Mouse (Mus musculus) MEL (cell line): ENCODE data around the gene Helt. TPM values are rescaled to one million over a fixed set of nuclear protein-coding genes. Genes with fewer than 3 reads are reported as not detected.

Experiments
- DNase-seq: peaks from one replicate; pipeline ENCODE4 v3.0.0; 2011; ENCODE audit warnings: low read depth, low spot score
- H3K27ac ChIP-seq: 2 replicates; pipeline ENCODE4 v1.5.1; 2012; ENCODE audit warnings: low read depth, mild to moderate bottlenecking, control low read depth, low read length, moderate library complexity; ENCODE audit not compliant: control insufficient read depth
- H3K27me3 ChIP-seq, 2 experiments: fragments of 150-350 bp in 1 of 2; sonication (generic) in 1 of 2; 2 replicates each; pipeline ENCODE4 v1.6.1; 2012; ENCODE audit warnings: low read length in 2 of 2, mild to moderate bottlenecking in 2 of 2, improper control_type of control experiment in 1 of 2, moderate library complexity in 1 of 2; ENCODE audit not compliant: insufficient read depth in 2 of 2, control insufficient read depth in 1 of 2
- H3K36me3 ChIP-seq, 2 experiments: 2 replicates each; pipeline ENCODE4 v1.6.1; 2012 to 2014; ENCODE audit warnings: low read length in 2 of 2, improper control_type of control experiment in 1 of 2, inconsistent platforms in 1 of 2, mild to moderate bottlenecking in 1 of 2; ENCODE audit not compliant: insufficient read depth in 2 of 2, control insufficient read depth in 1 of 2
- H3K4me1 ChIP-seq, 2 experiments: fragments of 150-350 bp in 1 of 2; sonication (generic) in 1 of 2; 2 replicates each; pipeline ENCODE4 v1.6.1; 2012; ENCODE audit warnings: low read length in 2 of 2, improper control_type of control experiment in 1 of 2, mild to moderate bottlenecking in 1 of 2; ENCODE audit not compliant: insufficient read depth in 2 of 2, control insufficient read depth in 1 of 2
- H3K4me3 ChIP-seq, 2 experiments: fragments of 150-350 bp in 1 of 2; sonication (generic) in 1 of 2; 2 replicates each; pipeline ENCODE4 v1.5.1; 2012; ENCODE audit warnings: low read depth in 2 of 2, low read length in 2 of 2, mild to moderate bottlenecking in 2 of 2, moderate library complexity in 2 of 2, control low read depth in 1 of 2, improper control_type of control experiment in 1 of 2; ENCODE audit not compliant: control insufficient read depth in 1 of 2, insufficient read depth in 1 of 2
- H3K79me2 ChIP-seq: 2 replicates; pipeline ENCODE4 v1.6.1; 2012; ENCODE audit warnings: mild to moderate bottlenecking, low read length, moderate library complexity; ENCODE audit not compliant: control insufficient read depth, poor library complexity, insufficient read depth
- H3K9ac ChIP-seq: 2 replicates; pipeline ENCODE4 v1.6.1; 2012; ENCODE audit warnings: low read depth, mild to moderate bottlenecking, control low read depth, low read length, moderate library complexity; ENCODE audit not compliant: control insufficient read depth, poor library complexity, severe bottlenecking
- H3K9me3 ChIP-seq: fragments of 150-350 bp; sonication (generic); replicated peaks from 2 replicates; pipeline ENCODE4 v1.6.1; 2012; ENCODE audit warnings: mild to moderate bottlenecking, low read length, improper control_type of control experiment, moderate library complexity; ENCODE audit not compliant: insufficient read depth
- BHLHE40 ChIP-seq: IDR thresholded peaks from 2 replicates; pipeline ENCODE4 v1.6.1; 2012; ENCODE audit warnings: low read depth, mild to moderate bottlenecking, inconsistent platforms, low read length, improper control_type of control experiment, borderline replicate concordance
- CHD1 ChIP-seq: IDR thresholded peaks from 2 replicates; pipeline ENCODE4 v1.6.1; 2012; ENCODE audit warnings: low read depth, mild to moderate bottlenecking, inconsistent platforms, low read length, improper control_type of control experiment
- E2F4 ChIP-seq: IDR thresholded peaks from 2 replicates; pipeline ENCODE4 v1.6.1; 2011; ENCODE audit warnings: low read depth, low read length, improper control_type of control experiment, borderline replicate concordance
- GATA1 ChIP-seq: IDR thresholded peaks from 2 replicates; pipeline ENCODE4 v1.6.1; 2011; ENCODE audit warnings: low read depth, low read length, improper control_type of control experiment
- HCFC1 ChIP-seq: IDR thresholded peaks from 2 replicates; pipeline ENCODE4 v1.6.1; 2012; ENCODE audit warnings: low read depth, mild to moderate bottlenecking, inconsistent platforms, low read length, improper control_type of control experiment, moderate library complexity
- MAX ChIP-seq: IDR thresholded peaks from 2 replicates; pipeline ENCODE4 v1.6.1; 2011; ENCODE audit warnings: low read length, improper control_type of control experiment
- MEF2A ChIP-seq: IDR thresholded peaks from 2 replicates; pipeline ENCODE4 v1.6.1; 2014; ENCODE audit warnings: low read depth, mild to moderate bottlenecking, inconsistent platforms, low read length, improper control_type of control experiment; ENCODE audit not compliant: poor library complexity, insufficient replicate concordance, severe bottlenecking; ENCODE audit errors: extremely low read depth
- NELFE ChIP-seq: IDR thresholded peaks from 2 replicates; pipeline ENCODE4 v1.6.1; 2011; ENCODE audit warnings: low read depth, low read length, improper control_type of control experiment
- POLR2A ChIP-seq, 2 experiments: IDR thresholded peaks; 2 replicates each; pipeline ENCODE4 v1.6.1; 2011 to 2012; ENCODE audit warnings: low read length in 2 of 2, mild to moderate bottlenecking in 2 of 2, control low read depth in 1 of 2, improper control_type of control experiment in 1 of 2, low read depth in 1 of 2, moderate library complexity in 1 of 2; ENCODE audit not compliant: control insufficient read depth in 1 of 2, insufficient read depth in 1 of 2, poor library complexity in 1 of 2
- RCOR1 ChIP-seq: IDR thresholded peaks from 2 replicates; pipeline ENCODE4 v1.6.1; 2012; ENCODE audit warnings: low read depth, mild to moderate bottlenecking, inconsistent platforms, low read length, improper control_type of control experiment
- SMC3 ChIP-seq: IDR thresholded peaks from 2 replicates; pipeline ENCODE4 v1.6.1; 2011; ENCODE audit warnings: low read depth, low read length, improper control_type of control experiment
- TAL1 ChIP-seq: IDR thresholded peaks from 2 replicates; pipeline ENCODE4 v1.6.1; 2012; ENCODE audit warnings: mild to moderate bottlenecking, inconsistent platforms, low read length, moderate library complexity, mixed read lengths
- TCF12 ChIP-seq: IDR thresholded peaks from 2 replicates; pipeline ENCODE4 v1.6.1; 2014; ENCODE audit warnings: low read depth, mild to moderate bottlenecking, inconsistent platforms, low read length, improper control_type of control experiment, moderate library complexity
- ZKSCAN1 ChIP-seq: IDR thresholded peaks from 2 replicates; pipeline ENCODE4 v1.6.1; 2012; ENCODE audit warnings: low read depth, mild to moderate bottlenecking, inconsistent platforms, low read length, improper control_type of control experiment, moderate library complexity
- ZMIZ1 ChIP-seq: IDR thresholded peaks from 2 replicates; pipeline ENCODE4 v1.6.1; 2012; ENCODE audit warnings: low read depth, mild to moderate bottlenecking, inconsistent platforms, low read length, improper control_type of control experiment, moderate library complexity
- polyA plus RNA-seq, 2 experiments: library from polyadenylated mRNA; stranded (reverse) in 1 of 2; unstranded in 1 of 2; fragments of >175 nt in 1 of 2; fragments of >200 nt in 1 of 2; gene quantifications; 2 replicates each; pipeline versions ENCODE4 v1.2.1 to v1.2.4; 2012; ENCODE audit warnings: low replicate concordance in 2 of 2, low read depth in 1 of 2; ENCODE audit not compliant: insufficient read length in 2 of 2, insufficient read depth in 1 of 2, missing spikeins in 1 of 2
- total RNA-seq: library from RNA; depleted of rRNA; stranded (reverse); fragments of 300-350 nt; gene quantifications from 2 replicates; pipeline ENCODE4 v1.2.3, GENCODE M21; 2012

The Helt gene
- total and polyA plus RNA-seq, 3 experiments: not detected

DNA sequence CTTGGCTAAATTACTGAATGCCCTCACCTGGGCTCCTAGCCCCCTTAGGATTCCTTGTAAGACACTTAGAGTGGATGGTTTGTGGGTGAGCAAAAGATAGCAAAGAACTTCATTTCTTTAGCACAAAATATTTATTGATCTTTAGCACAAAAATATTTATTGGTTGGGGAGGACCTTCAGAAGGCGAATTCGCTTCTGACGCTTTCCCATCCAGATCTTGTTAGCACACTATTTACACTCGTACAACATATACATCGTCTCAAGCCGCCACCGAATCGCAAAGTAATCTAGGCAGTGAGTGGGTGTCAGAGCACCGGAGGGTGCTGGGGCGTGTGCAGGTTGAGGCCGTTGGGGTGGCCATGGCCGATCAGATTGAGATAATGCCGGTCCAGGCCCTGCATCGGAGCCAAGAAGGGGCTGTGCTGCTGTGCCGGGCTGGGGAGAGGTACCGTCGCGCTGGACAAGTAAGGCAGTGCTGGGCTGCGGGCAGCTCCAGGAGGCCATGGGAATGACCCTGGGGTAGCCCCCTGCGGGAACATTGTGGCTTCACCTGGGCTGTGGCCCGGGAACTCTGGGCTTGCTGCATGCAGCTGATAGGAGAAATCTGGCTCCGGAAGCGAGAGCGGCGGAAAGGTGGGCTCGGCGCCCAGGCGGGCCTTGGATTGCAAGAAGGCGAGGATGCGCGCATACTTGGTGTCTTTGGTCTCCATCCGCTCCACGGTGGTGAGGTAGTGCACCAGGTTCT, 2.4 kb downstream of the Helt start:
- no peak overlapping the region for H3K4me3 ChIP-seq
- no peak for DNase-seq
- H3K9ac ChIP-seq: no peak overlapping the region
- TF ChIP-seq TAL1: no peak
- no peak for TF ChIP-seq SMC3
- no peak for TF ChIP-seq MEF2A
- TF ChIP-seq BHLHE40: no peak
- TF ChIP-seq RCOR1: no peak
- TF ChIP-seq HCFC1: no peak
- no peak for TF ChIP-seq NELFE
- TF ChIP-seq ZKSCAN1: no peak
- TF ChIP-seq CHD1: no peak
- TF ChIP-seq POLR2A (IDR thresholded peaks at IDR 0.05; ENCODE audit: control insufficient read depth in 1 of 2, insufficient read depth in 1 of 2, low read depth in 1 of 2, low read length in 2 of 2, poor library complexity in 1 of 2): no peak
- no peaks in the 10 kb centered on the region for H3K79me2 ChIP-seq
- H3K36me3 ChIP-seq: no peaks in the 10 kb centered on the region
- no peaks in the 10 kb centered on the region for H3K4me1 ChIP-seq
- no peaks in the 10 kb centered on the region for H3K9me3 ChIP-seq
- peaks cover 0 to 4% of the 10 kb centered on the region in 2 experiments; a peak in 2 of 4 replicates for H3K27me3 ChIP-seq
- no peak overlapping the region for H3K27ac ChIP-seq

DNA sequence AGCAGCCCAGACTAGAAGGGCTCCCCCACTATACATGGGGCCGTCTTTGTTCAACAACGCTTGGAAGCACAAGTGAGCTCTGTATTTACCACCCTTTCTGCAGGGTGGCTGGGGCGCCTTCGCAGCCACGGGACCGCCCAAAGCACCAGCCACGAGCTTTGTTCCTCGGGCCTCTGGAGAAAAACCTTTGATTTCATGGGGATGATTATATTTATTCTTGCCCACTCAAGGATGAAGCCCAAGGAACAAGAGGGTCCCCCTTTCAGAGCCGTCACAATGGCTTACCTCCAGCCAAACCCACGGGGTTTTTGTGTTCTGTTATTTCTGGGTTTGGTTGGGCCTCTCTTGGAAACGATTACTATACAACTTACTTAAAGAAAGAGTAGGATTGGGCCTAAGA, 5.2 kb downstream of the Helt start:
- no peak for DNase-seq
- peaks cover 0 to 4% of the 10 kb centered on the region in 2 experiments; a peak in 3 of 4 replicates for H3K27me3 ChIP-seq
- H3K9me3 ChIP-seq: no peaks in the 10 kb centered on the region
- no peak overlapping the region for H3K4me3 ChIP-seq
- H3K4me1 ChIP-seq: no peaks in the 10 kb centered on the region
- TF ChIP-seq E2F4 (no peak), ZMIZ1 (no peak), MAX (no peak), TCF12 (no peak), GATA1 (no peak)
- H3K79me2 ChIP-seq: no peaks in the 10 kb centered on the region
- no peak overlapping the region for H3K9ac ChIP-seq
- H3K36me3 ChIP-seq: no peaks in the 10 kb centered on the region
- no peak overlapping the region for H3K27ac ChIP-seq
